Mouse (Mus musculus) ovary, postnatal 10 days (tissue): ENCODE measurements around the gene Olfr1248.
"Not testable (repeated sequence)": the region's sequence is repeated elsewhere in the genome, so short reads cannot be mapped to it uniquely, and the experiment has no call there.

ENCODE experiments used
- DNase-seq: peaks from one replicate; pipeline ENCODE4 v3.0.0; 2022; ENCODE audit warnings: low spot score

Gene Olfr1248

GRCm38 (mm10) chr2:89618145-89618544, at the start of gene Olfr1248:
Gene Olfr1248 (minus strand): TSS chr2:89618245.
- not testable (repeated sequence) for DNase-seq

- DNase-seq = no peak
Observed at GRCm38 (mm10) chr2:89661367-89661766, 43.3 kb upstream of the Olfr1248 start, which contains the start of gene Olfr1250. Gene Olfr1250 (minus strand): TSS chr2:89661467.

GRCm38 (mm10) chr2:89634883-89635282, 16.8 kb upstream of the Olfr1248 start, which contains the start of gene Olfr1249:
Gene Olfr1249 (minus strand): TSS chr2:89634983.
- no peak for DNase-seq

GRCm38 (mm10) chr2:89614030-89614429, 4.0 kb downstream of the Olfr1248 start, which contains the start of gene Olfr1247:
Gene Olfr1247 (minus strand): TSS chr2:89614130.
- DNase-seq = no peak

- DNase-seq = no peak
Observed at GRCm38 (mm10) chr2:89593057-89593456, 25.0 kb downstream of the Olfr1248 start, which contains the start of gene Olfr1246. Gene Olfr1246 (minus strand): TSS chr2:89593157.

DNA sequence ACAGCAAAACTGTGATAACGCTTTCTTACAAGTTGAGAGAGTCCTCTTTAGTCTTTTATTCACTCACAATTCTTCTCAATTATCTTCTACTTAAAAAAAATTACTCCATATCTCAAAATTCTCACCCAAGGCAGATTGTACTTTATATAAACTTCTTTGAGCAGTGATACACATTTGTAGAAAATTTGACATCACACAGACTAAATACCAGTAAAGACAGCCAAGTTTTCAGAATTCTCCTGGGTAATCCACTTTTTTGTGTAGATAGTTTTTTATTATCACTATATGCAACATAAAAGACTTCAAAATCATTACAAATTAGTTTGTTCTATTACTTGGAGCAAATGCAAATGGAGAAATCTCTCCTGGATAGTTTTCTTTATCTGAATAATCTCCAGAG, 39.7 kb downstream of the Olfr1248 start, which contains the start of gene Olfr1245:
TSS of gene Olfr1245 (minus strand) at position 101 of the 400 bp plus-strand sequence.
- DNase-seq = no peak
